Mouse (Mus musculus) forebrain, embryonic 14.5 days (tissue): ENCODE measurements around the gene Fam207a. TPM values are rescaled to one million over a fixed set of nuclear protein-coding genes. Genes with fewer than 3 reads are reported as not detected.

Experiments
- ATAC-seq: fragments of 200-750 bp; cut with Nextera tagmentation; 2 replicates; pipeline ENCODE4 v1.8.0; 2017; ENCODE audit warnings: mild to moderate bottlenecking, moderate library complexity
- DNase-seq: peaks from one replicate; pipeline ENCODE4 v3.0.0-alpha.2; 2015; ENCODE audit warnings: low spot score
- H3K27ac ChIP-seq: fragments of 300-500 bp; sonication (generic); 2 replicates; pipeline ENCODE4 v1.5.1; 2014; ENCODE audit warnings: low read depth, mild to moderate bottlenecking, control low read depth, low read length, moderate library complexity
- H3K27me3 ChIP-seq: fragments of 300-500 bp; sonication (generic); replicated peaks from 2 replicates; pipeline ENCODE4 v1.6.1; 2014; ENCODE audit warnings: low read length, control low read depth, mixed read lengths; ENCODE audit not compliant: control insufficient read depth, insufficient read depth
- H3K36me3 ChIP-seq: fragments of 300-500 bp; sonication (generic); 2 replicates; pipeline ENCODE4 v1.6.1; 2014; ENCODE audit warnings: low read length, control low read depth; ENCODE audit not compliant: control insufficient read depth, insufficient read depth
- H3K4me1 ChIP-seq: fragments of 300-500 bp; sonication (generic); 2 replicates; pipeline ENCODE4 v1.6.1; 2014; ENCODE audit warnings: antibody characterized with exemption, low read length, control low read depth; ENCODE audit not compliant: control insufficient read depth, insufficient read depth
- H3K4me2 ChIP-seq: fragments of 300-500 bp; sonication (generic); 2 replicates; pipeline ENCODE4 v1.6.1; 2014; ENCODE audit warnings: mild to moderate bottlenecking, control low read depth, low read length
- H3K4me3 ChIP-seq: fragments of 300-500 bp; sonication (generic); 2 replicates; pipeline ENCODE4 v1.5.1; 2014; ENCODE audit warnings: low read depth, low read length, control low read depth
- H3K9ac ChIP-seq: fragments of 300-500 bp; sonication (generic); 2 replicates; pipeline ENCODE4 v1.6.1; 2014; ENCODE audit warnings: mild to moderate bottlenecking, low read length, control low read depth, moderate library complexity
- H3K9me3 ChIP-seq: fragments of 300-500 bp; sonication (generic); replicated peaks from 2 replicates; pipeline ENCODE4 v1.6.1; 2016; ENCODE audit warnings: low read length, control low read depth, mixed read lengths; ENCODE audit not compliant: control insufficient read depth
- WGBS: fragments of 180-500 bp; shearing (Covaris S2); extraction: QIAGEN DNeasy Blood & Tissue Kit; methylation state at CpG from one replicate; pipeline ENCODE4 v1.1.7; 2014; 5-methylcytosine and 5-hydroxymethylcytosine counted together
- polyA plus RNA-seq: library from polyadenylated mRNA; unstranded; fragments of >200 nt; fragmentation: Nextera tagmentation; extraction: Ambion mirVana; gene quantifications from 2 replicates; pipeline ENCODE4 v1.2.1, GENCODE M21; 2014

The Fam207a gene
- polyA plus RNA-seq, 1 experiment from 2014 or later = 33.8 TPM

GRCm38 (mm10) chr10:77509403-77510187, 6.0 kb downstream of the Fam207a start:
- peak; percentile 87 for DNase-seq
- H3K9me3 ChIP-seq = no peaks in the 10 kb centered on the region
- ATAC-seq = peak; percentile 86
- H3K27me3 ChIP-seq = no peaks in the 10 kb centered on the region
- H3K4me1 ChIP-seq = peaks cover under 1% of the 10 kb centered on the region; the same call in 1 of the 2 replicates
- WGBS = 47% methylated on average over 12 of the region's 12 CpGs
- no peak overlapping the region for H3K4me3 ChIP-seq
- no peak overlapping the region for H3K4me2 ChIP-seq
- H3K9ac ChIP-seq = no peak overlapping the region
- H3K27ac ChIP-seq = no peak overlapping the region
- peaks cover 78% of the 10 kb centered on the region for H3K36me3 ChIP-seq

- H3K9me3 ChIP-seq = no peaks in the 10 kb centered on the region
- WGBS = 91% methylated on average over 3 of the region's 3 CpGs
- H3K27ac ChIP-seq = no peak overlapping the region
- no peak overlapping the region for H3K4me2 ChIP-seq
- H3K9ac ChIP-seq = no peak overlapping the region
- DNase-seq (no peak), ATAC-seq (no peak)
- no peaks in the 10 kb centered on the region for H3K4me1 ChIP-seq
- H3K4me3 ChIP-seq = no peak overlapping the region
- no peaks in the 10 kb centered on the region for H3K27me3 ChIP-seq
- H3K36me3 ChIP-seq = peaks cover 77% of the 10 kb centered on the region
These were observed 6.8 kb downstream of the Fam207a start for GRCm38 (mm10) chr10:77508744-77509143.

GRCm38 (mm10) chr10:77507779-77508178, 7.8 kb downstream of the Fam207a start:
- H3K4me3 ChIP-seq = no peak overlapping the region
- no peak for ATAC-seq
- H3K9ac ChIP-seq = no peak overlapping the region
- H3K4me1 ChIP-seq = no peaks in the 10 kb centered on the region
- H3K9me3 ChIP-seq = no peaks in the 10 kb centered on the region
- H3K36me3 ChIP-seq = peaks cover 80% of the 10 kb centered on the region
- no peak overlapping the region for H3K27ac ChIP-seq
- H3K4me2 ChIP-seq = no peak overlapping the region
- H3K27me3 ChIP-seq = no peaks in the 10 kb centered on the region
- no peak for DNase-seq
- 94% methylated on average over 4 of the region's 4 CpGs for WGBS

DNA sequence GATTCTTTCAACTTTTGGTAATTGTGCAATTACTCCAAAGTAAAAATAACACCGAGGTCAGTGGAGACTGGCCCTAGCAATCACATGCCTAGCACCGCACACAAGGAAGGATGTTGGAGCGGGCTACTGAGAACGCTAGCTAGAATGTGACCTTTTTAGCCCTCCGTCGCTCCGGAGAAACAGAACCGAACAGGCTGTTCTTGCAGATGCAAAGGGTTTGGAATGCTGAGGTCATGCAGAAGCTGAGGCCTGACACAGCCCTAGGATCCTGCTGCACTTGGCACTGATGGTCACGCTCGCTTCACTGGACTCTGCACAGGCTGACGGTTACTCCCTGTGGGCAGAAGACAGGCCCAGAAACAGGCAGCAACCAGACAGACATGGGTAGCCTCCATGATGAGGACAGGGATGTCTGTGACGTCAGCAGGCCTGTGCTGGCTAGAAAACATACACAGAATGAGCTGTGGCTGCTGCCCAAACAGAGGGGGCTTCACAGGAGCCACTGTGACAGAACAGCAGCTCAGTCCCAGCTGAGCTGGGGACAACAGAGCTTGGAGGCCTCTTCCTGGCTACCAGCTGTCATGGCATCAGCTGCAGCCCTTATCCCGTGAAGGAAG, 8.5 kb downstream of the Fam207a start:
- no peak overlapping the region for H3K4me2 ChIP-seq
- H3K9me3 ChIP-seq = no peaks in the 10 kb centered on the region
- ATAC-seq (no peak), DNase-seq (no peak)
- H3K36me3 ChIP-seq = peaks cover 76% of the 10 kb centered on the region
- H3K9ac ChIP-seq = no peak overlapping the region
- no peak overlapping the region for H3K27ac ChIP-seq
- WGBS = 95% methylated on average over 13 of the region's 13 CpGs
- no peaks in the 10 kb centered on the region for H3K27me3 ChIP-seq
- no peak overlapping the region for H3K4me3 ChIP-seq
- no peaks in the 10 kb centered on the region for H3K4me1 ChIP-seq

- Histone ChIP-seq H3K9me3 (no peaks in the 10 kb centered on the region), H3K4me3 (no peak overlapping the region), H3K4me2 (no peak overlapping the region), H3K9ac (no peak overlapping the region), H3K27ac (no peak overlapping the region), H3K27me3 (no peaks in the 10 kb centered on the region), H3K4me1 (no peaks in the 10 kb centered on the region), H3K36me3 (peaks cover 75% of the 10 kb centered on the region)
- DNase-seq (peak; percentile 8), ATAC-seq (no peak)
- 83% methylated on average over 5 of the region's 5 CpGs for whole genome bisulfite sequencing
These were observed 9.1 kb downstream of the Fam207a start for GRCm38 (mm10) chr10:77506526-77506925.

- ATAC-seq (no peak), DNase-seq (no peak)
- Histone ChIP-seq H3K36me3 (peaks cover 74% of the 10 kb centered on the region), H3K9me3 (no peaks in the 10 kb centered on the region), H3K4me1 (no peaks in the 10 kb centered on the region), H3K4me3 (no peak overlapping the region), H3K9ac (no peak overlapping the region), H3K27me3 (no peaks in the 10 kb centered on the region), H3K27ac (no peak overlapping the region), H3K4me2 (no peak overlapping the region)
- 91% methylated on average over 6 of the region's 6 CpGs for WGBS
These were observed 11.4 kb downstream of the Fam207a start for GRCm38 (mm10) chr10:77504143-77504542.

DNA sequence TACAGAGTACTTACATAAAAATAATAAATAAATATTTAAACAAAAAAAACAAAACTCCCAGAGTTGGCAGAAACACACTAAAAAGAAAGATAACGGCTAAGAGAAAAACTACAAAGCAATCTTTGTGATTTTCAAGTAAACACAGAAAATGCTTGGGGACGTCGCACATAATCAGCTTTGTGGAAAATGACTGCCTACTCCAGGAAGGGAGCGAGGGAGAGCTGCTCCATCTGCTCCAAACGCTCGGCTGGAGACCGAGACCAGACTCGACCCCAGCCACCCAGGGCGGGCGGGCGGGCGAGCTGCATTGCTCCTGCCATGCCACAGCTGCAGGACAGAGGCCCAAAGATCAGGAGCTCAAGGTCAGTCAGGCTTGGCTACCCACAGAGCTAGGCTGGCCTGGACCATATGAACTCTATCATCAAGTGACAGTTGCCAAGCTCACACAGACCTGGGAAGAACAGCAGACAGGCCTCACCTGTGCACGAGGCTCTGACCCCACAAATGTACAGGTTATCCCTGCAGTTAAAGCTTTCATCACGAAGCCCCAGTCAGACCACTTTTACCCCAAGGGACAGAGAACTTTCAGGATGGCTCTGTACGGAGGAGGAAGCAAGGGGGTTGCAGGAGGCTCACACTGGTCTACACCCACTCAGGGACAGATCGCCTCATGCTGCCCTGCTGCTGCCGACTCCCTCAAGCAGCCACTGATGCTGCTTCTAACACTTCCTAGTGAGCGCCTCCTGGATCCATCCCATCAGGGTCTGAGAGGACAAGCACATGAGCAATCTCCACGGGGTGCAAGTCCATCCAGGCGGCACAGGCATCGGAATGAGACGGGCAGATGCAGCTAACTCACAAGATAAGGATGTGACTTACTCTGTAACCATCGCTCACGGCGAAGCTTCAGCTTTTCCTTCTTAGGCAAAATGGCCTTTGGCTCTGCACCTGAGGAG, 12.3 kb downstream of the Fam207a start:
- H3K4me3 ChIP-seq = no peak overlapping the region
- H3K27ac ChIP-seq = no peak overlapping the region
- no peak for ATAC-seq
- no peak for DNase-seq
- H3K9me3 ChIP-seq = no peaks in the 10 kb centered on the region
- peaks cover 74% of the 10 kb centered on the region for H3K36me3 ChIP-seq
- H3K9ac ChIP-seq = no peak overlapping the region
- H3K4me2 ChIP-seq = no peak overlapping the region
- H3K4me1 ChIP-seq = no peaks in the 10 kb centered on the region
- 90% methylated on average over 25 of the region's 25 CpGs for WGBS
- no peaks in the 10 kb centered on the region for H3K27me3 ChIP-seq

- H3K4me3 ChIP-seq = no peak overlapping the region
- no peak overlapping the region for H3K27ac ChIP-seq
- H3K9ac ChIP-seq = no peak overlapping the region
- H3K4me2 ChIP-seq = no peak overlapping the region
- WGBS = 96% methylated on average over 14 of the region's 14 CpGs
- H3K4me1 ChIP-seq = no peaks in the 10 kb centered on the region
- no peaks in the 10 kb centered on the region for H3K9me3 ChIP-seq
- DNase-seq (no peak), ATAC-seq (no peak)
- H3K36me3 ChIP-seq = peaks cover 62% of the 10 kb centered on the region
- no peaks in the 10 kb centered on the region for H3K27me3 ChIP-seq
These were observed 14.9 kb downstream of the Fam207a start for GRCm38 (mm10) chr10:77500636-77501035.
